Mouse (Mus musculus) intestine, postnatal 0 days (tissue): ENCODE results near the gene Rtca. TPM values are rescaled to one million over a fixed set of nuclear protein-coding genes. Genes with fewer than 3 reads are reported as not detected.
A peak's percentile ranks its signal among the peaks of the same experiment; 100 is the strongest.

Experiments
- ATAC-seq: fragments of 200-750 bp; cut with Nextera tagmentation; 2 replicates; pipeline ENCODE4 v1.8.0; 2017; ENCODE audit warnings: mild to moderate bottlenecking, moderate TSS enrichment, moderate library complexity
- H3K27ac ChIP-seq: fragments of 300-500 bp; sonication (generic); 2 replicates; pipeline ENCODE4 v1.5.1; 2014; ENCODE audit warnings: mild to moderate bottlenecking, low read depth, low read length, moderate library complexity
- H3K27me3 ChIP-seq: fragments of 300-500 bp; sonication (generic); replicated peaks from 2 replicates; pipeline ENCODE4 v1.6.1; 2014; ENCODE audit warnings: low read length, mixed read lengths; ENCODE audit not compliant: control insufficient read depth, insufficient read depth
- H3K36me3 ChIP-seq: fragments of 300-500 bp; sonication (generic); 2 replicates; pipeline ENCODE4 v1.6.1; 2014; ENCODE audit warnings: mild to moderate bottlenecking, moderate library complexity; ENCODE audit not compliant: control insufficient read depth, insufficient read depth
- H3K4me1 ChIP-seq: fragments of 300-500 bp; sonication (generic); replicated peaks from 2 replicates; pipeline ENCODE4 v1.6.1; 2014; ENCODE audit warnings: antibody characterized with exemption, low read length, mixed read lengths; ENCODE audit not compliant: control insufficient read depth, insufficient read depth
- H3K4me2 ChIP-seq: fragments of 300-500 bp; sonication (generic); replicated peaks from 2 replicates; pipeline ENCODE4 v1.6.1; 2014; ENCODE audit warnings: low read depth, mild to moderate bottlenecking, moderate library complexity
- H3K4me3 ChIP-seq: fragments of 300-500 bp; sonication (generic); 2 replicates; pipeline ENCODE4 v1.5.1; 2014; ENCODE audit warnings: low read depth, low read length
- H3K9ac ChIP-seq: fragments of 300-500 bp; sonication (generic); 2 replicates; pipeline ENCODE4 v1.6.1; 2014; ENCODE audit warnings: mild to moderate bottlenecking, low read depth, low read length
- H3K9me3 ChIP-seq: fragments of 300-500 bp; sonication (generic); 2 replicates; pipeline ENCODE4 v1.6.1; 2016; ENCODE audit warnings: mixed run types; ENCODE audit not compliant: control insufficient read depth
- CTCF ChIP-seq: sonication (generic); IDR thresholded peaks from 2 replicates; pipeline ENCODE4 v1.5.1; 2016; ENCODE audit warnings: low read depth, mild to moderate bottlenecking, control low read depth, antibody characterized with exemption, moderate library complexity
- WGBS: fragments of 180-500 bp; shearing (Covaris S2); extraction: QIAGEN DNeasy Blood & Tissue Kit; methylation state at CpG from one replicate; pipeline ENCODE4 v1.1.7; 2014; 5-methylcytosine and 5-hydroxymethylcytosine counted together
- polyA plus RNA-seq: library from polyadenylated mRNA; unstranded; fragments of >200 nt; fragmentation: Nextera tagmentation; extraction: Ambion mirVana; gene quantifications from 2 replicates; pipeline ENCODE4 v1.2.1, GENCODE M21; 2015

Gene Rtca
- polyA plus RNA-seq, 1 experiment from 2014 or later: 54.4 TPM

DNA sequence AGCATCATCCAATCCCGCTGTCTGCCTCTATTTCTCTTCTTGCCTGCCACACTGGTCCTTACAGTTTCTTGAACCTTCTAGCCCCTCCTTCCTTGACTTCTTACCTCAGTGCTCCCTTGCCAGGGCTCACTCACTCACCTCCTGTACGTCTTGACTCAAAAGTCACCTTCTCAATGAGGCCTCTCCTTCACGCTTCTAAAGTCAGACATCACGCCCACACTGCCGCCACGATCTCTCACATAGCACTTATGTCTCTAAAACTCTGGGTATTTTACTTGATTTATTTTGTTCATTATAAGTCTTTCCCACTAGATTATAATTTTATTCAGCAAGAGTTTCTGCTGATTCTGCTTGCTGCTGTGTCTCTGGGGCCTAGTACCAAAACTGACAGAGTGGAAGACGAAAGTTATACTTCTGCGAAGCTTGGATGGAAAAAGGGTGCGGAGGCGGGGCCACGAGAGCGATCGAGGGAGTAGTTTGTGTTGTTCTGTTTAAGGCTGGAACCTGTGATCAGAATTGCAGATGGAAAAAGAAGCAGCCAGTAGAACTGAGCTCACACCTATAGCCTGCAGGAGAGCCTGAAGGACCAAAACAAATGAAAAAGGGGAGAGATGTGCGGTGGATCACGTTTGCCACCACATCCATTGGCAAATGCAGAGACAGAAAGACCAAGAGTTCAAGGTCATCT, 66.3 kb downstream of the Rtca start:
- TF ChIP-seq CTCF: no peak
- Histone ChIP-seq H3K4me1 (no peaks in the 10 kb centered on the region), H3K27me3 (no peaks in the 10 kb centered on the region), H3K9ac (no peak overlapping the region), H3K9me3 (no peaks in the 10 kb centered on the region), H3K36me3 (no peaks in the 10 kb centered on the region), H3K4me2 (no peak overlapping the region), H3K4me3 (no peak overlapping the region), H3K27ac (no peak overlapping the region)
- 90% methylated on average over 15 of the region's 15 CpGs for WGBS
- ATAC-seq: no peak

DNA sequence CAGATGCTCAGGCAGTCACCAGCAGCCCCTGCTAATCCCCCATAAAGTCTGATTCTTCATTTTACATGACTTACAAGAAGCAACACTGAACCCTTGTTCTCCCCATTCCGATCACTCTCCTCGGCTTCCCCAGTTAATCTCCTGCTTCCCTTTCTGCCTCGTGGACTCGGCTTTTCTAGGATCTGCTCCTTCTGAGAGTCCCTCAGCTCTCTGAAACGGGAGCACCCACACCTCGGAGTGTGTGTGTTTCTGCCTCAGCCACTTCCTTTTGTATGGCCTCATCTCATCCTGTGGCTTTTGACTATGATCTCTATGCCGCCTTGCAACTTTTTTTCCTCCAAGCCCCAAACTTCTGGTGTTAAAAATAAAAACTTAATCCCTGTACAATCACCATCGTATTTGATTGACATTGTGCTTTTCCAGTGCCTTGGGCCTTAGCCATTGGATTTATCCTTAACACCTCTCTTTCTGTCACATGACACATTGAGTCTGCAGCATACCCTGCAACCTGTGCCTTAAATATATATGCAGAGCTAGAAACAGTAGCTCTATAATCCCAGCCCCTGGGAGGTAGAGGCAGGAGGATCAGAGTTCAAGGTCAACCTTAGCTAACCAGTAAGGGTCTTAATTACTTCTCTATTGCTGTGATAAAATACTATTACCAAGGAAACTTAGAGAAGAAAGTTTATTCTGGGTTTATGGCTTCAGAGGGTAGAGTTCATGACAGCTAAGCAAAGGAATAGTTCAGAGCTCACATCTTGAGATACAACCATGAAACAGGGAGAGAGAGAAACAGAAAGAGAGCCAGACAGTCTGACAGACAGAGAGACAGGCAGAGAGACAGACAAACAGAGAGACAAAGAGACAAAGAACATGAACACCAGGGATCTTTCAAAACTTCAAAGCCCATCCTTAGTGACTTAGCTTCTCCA, 67.7 kb downstream of the Rtca start:
- no peak overlapping the region for H3K4me3 ChIP-seq
- H3K27ac ChIP-seq: no peak overlapping the region
- peak; percentile 36; the same call in 1 of the 2 replicates for ATAC-seq
- no peaks in the 10 kb centered on the region for H3K9me3 ChIP-seq
- no peak overlapping the region for H3K9ac ChIP-seq
- 58% methylated on average over 8 of the region's 8 CpGs for WGBS
- TF ChIP-seq CTCF: no peak
- H3K4me1 ChIP-seq: no peaks in the 10 kb centered on the region
- no peaks in the 10 kb centered on the region for H3K36me3 ChIP-seq
- no peaks in the 10 kb centered on the region for H3K27me3 ChIP-seq
- H3K4me2 ChIP-seq: no peak overlapping the region

Other genes with a start within 250 kb of the Rtca start
- gene Cdc14a, start 84.2 kb downstream of the Rtca start, polyA plus RNA-seq: 6.5 and 6.6 TPM in 2 replicates
- 4.4 and 5.2 TPM in 2 replicates for gene Dbt, start 4.9 kb upstream of the Rtca start, polyA plus RNA-seq
- 5.2 and 5.4 TPM in 2 replicates for gene Lrrc39, start 54.8 kb upstream of the Rtca start, polyA plus RNA-seq
- 4.1 TPM in 2 replicates for gene Sass6, start 86.8 kb upstream of the Rtca start, polyA plus RNA-seq
- gene Trmt13, start 106.4 kb upstream of the Rtca start, polyA plus RNA-seq: 8.2 and 11.0 TPM in 2 replicates
- gene Mfsd14a, start 154.5 kb upstream of the Rtca start, polyA plus RNA-seq: 39.4 and 40.0 TPM in 2 replicates
- not detected in 2 replicates for gene Gm43191, start 173.1 kb upstream of the Rtca start, polyA plus RNA-seq
- 19.1 and 20.0 TPM in 2 replicates for gene Slc35a3, start 204.6 kb upstream of the Rtca start, polyA plus RNA-seq